Comparison of ENCODE assay signal across 12 mouse cellular contexts in the genomic region with DNA sequence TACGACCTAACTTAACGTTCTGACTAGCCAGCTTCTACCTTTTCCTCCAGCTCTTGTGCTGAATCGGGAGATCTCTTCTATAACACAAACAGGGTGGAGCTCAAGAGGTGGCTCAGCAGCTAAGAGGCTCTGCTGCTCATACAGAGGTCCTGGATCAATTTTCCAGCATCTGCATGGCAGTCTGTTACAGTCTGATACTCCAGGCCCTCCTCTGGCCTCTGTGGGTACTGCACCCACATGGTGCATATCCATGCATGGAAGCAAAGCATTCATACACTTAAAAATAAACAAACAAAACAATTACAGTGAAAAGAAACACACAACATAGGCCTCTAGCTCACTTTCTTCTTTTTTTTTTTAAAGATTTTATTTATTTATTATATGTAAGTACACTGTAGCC. TPM values are rescaled to one million over a fixed set of nuclear protein-coding genes. Genes with fewer than 3 reads are reported as not detected.
DNase-seq lines count a peak whose midpoint lies in the region; ATAC-seq and TF ChIP-seq lines count a peak whose summit lies in the region.
"Not testable (repeated sequence)": the region's sequence is repeated elsewhere in the genome, so short reads cannot be mapped to it uniquely, and the experiment has no call there.
"Had no signal": no experiment of that assay in that cellular context is flagged by ENCODE, and none has a peak within 500 bp of the region (broad histone marks: within the 10 kb centered on the region; RNA-seq: fewer than 3 reads in every experiment).

No protein-coding gene starts in this region.

- TF ChIP-seq POLR2A in MEL (IDR thresholded peaks at IDR 0.05; ENCODE audit: control insufficient read depth in 1 of 2, insufficient read depth in 1 of 2, low read depth in 1 of 2, low read length in 2 of 2, poor library complexity in 1 of 2); myocyte (IDR thresholded peaks at IDR 0.05; ENCODE audit: insufficient read length, low read depth): not testable (repeated sequence)

- not testable (repeated sequence) for H3K79me2 ChIP-seq in MEL (ENCODE audit: control insufficient read depth, insufficient read depth, low read length, poor library complexity)
- peaks cover 16% of the 10 kb centered on the region for H3K79me2 ChIP-seq in myocyte (ENCODE audit: control insufficient read depth, insufficient read depth)

- not testable (repeated sequence) for H3K9ac ChIP-seq in MEL (ENCODE audit: control insufficient read depth, low read depth, low read length, poor library complexity, severe bottlenecking); forebrain, embryonic 13.5 days; heart, embryonic 12.5 days; hindbrain, embryonic 15.5 days; limb, embryonic 12.5 days (replicated peaks); liver, embryonic 15.5 days

- H3K36me3 ChIP-seq in MEL (ENCODE audit: control insufficient read depth in 1 of 2, insufficient read depth in 2 of 2, low read length in 2 of 2); forebrain, embryonic 13.5 days (ENCODE audit: poor library complexity, severe bottlenecking); heart, embryonic 12.5 days; hindbrain, embryonic 15.5 days; limb, embryonic 12.5 days; liver, embryonic 15.5 days (replicated peaks); myocyte (ENCODE audit: control insufficient read depth, insufficient read depth): not testable (repeated sequence)

- not testable (repeated sequence) for H3K4me1 ChIP-seq in MEL (ENCODE audit: control insufficient read depth in 1 of 2, insufficient read depth in 2 of 2, low read length in 2 of 2); forebrain, embryonic 13.5 days; heart, embryonic 12.5 days (replicated peaks); hindbrain, embryonic 15.5 days (replicated peaks); limb, embryonic 12.5 days (replicated peaks)
- peaks cover 11% of the 10 kb centered on the region for H3K4me1 ChIP-seq in liver, embryonic 15.5 days (replicated peaks)

- H3ac ChIP-seq in myocyte (ENCODE audit: control insufficient read depth, insufficient read length): not testable (repeated sequence)

- TF ChIP-seq CTCF in MEL (IDR thresholded peaks at IDR 0.05 in 2 of 3, conservative IDR thresholded peaks at IDR 0.05 in 1 of 3; ENCODE audit: control insufficient read depth in 1 of 3, insufficient read depth in 1 of 3, low read depth in 2 of 3, low read length in 3 of 3, poor library complexity in 1 of 3, severe bottlenecking in 1 of 3): peak in 2 of 3 experiments; percentile 1 to 5; a peak in 1 of 6 replicates

- not testable (repeated sequence) for DNase-seq in MEL (ENCODE audit: low read depth, low spot score)

- not testable (repeated sequence) for H3K27ac ChIP-seq in MEL (ENCODE audit: control insufficient read depth, low read depth, low read length); forebrain, embryonic 13.5 days; heart, embryonic 12.5 days (ENCODE audit: poor library complexity, severe bottlenecking); hindbrain, embryonic 15.5 days (replicated peaks); limb, embryonic 12.5 days; liver, embryonic 15.5 days (replicated peaks)

- not testable (repeated sequence) for H3K9me3 ChIP-seq in MEL (replicated peaks; ENCODE audit: insufficient read depth, low read length); forebrain, embryonic 13.5 days (replicated peaks); heart, embryonic 12.5 days (replicated peaks); hindbrain, embryonic 15.5 days; limb, embryonic 12.5 days; liver, embryonic 15.5 days (replicated peaks)

- H3K4me2 ChIP-seq in forebrain, embryonic 13.5 days: peak overlapping the region; percentile 85
- peak overlapping the region; percentile 97; the same call in 1 of the 2 replicates for H3K4me2 ChIP-seq in heart, embryonic 12.5 days
- peak overlapping the region; percentile 76 for H3K4me2 ChIP-seq in hindbrain, embryonic 15.5 days
- H3K4me2 ChIP-seq in limb, embryonic 12.5 days: peak overlapping the region; percentile 81
- H3K4me2 ChIP-seq in liver, embryonic 15.5 days: peak overlapping the region; percentile 82; the same call in 1 of the 2 replicates
- peak overlapping the region; percentile 70 for H3K4me2 ChIP-seq in myocyte (ENCODE audit: low read depth)

- H3K27me3 ChIP-seq in MEL (ENCODE audit: control insufficient read depth in 1 of 2, insufficient read depth in 2 of 2, low read length in 2 of 2); forebrain, embryonic 13.5 days; heart, embryonic 12.5 days (replicated peaks); hindbrain, embryonic 15.5 days; limb, embryonic 12.5 days; liver, embryonic 15.5 days; myocyte (ENCODE audit: control insufficient read depth, insufficient read depth, insufficient read length): not testable (repeated sequence)

- TF ChIP-seq RAD21 in MEL (IDR thresholded peaks at IDR 0.05; ENCODE audit: low read depth, low read length): not testable (repeated sequence)

- ATAC-seq in forebrain, embryonic 13.5 days; heart, embryonic 12.5 days (ENCODE audit: insufficient number of reproducible peaks, low FRiP score); hindbrain, embryonic 15.5 days (ENCODE audit: low FRiP score, low read depth); limb, embryonic 12.5 days (ENCODE audit: insufficient number of reproducible peaks, insufficient read depth, low FRiP score, low TSS enrichment, low read depth); liver, embryonic 15.5 days (ENCODE audit: insufficient read depth): not testable (repeated sequence)
- peak; percentile 51 for ATAC-seq in megakaryocyte progenitor cell, adult 5-6 weeks (replicated peaks; ENCODE audit: poor library complexity)

- 97% methylated on average over 3 of the region's 3 CpGs for WGBS in forebrain, embryonic 13.5 days
- 89% methylated on average over 3 of the region's 3 CpGs for WGBS in heart, embryonic 12.5 days
- 98% methylated on average over 3 of the region's 3 CpGs for WGBS in hindbrain, embryonic 15.5 days
- 86% methylated on average over 3 of the region's 3 CpGs for WGBS in limb, embryonic 12.5 days
- WGBS in liver, embryonic 15.5 days (ENCODE audit: insufficient replicate concordance): 89% methylated on average over 3 of the region's 3 CpGs

- not testable (repeated sequence) for H3K4me3 ChIP-seq in MEL (ENCODE audit: control insufficient read depth in 1 of 2, insufficient read depth in 1 of 2, low read depth in 2 of 2, low read length in 2 of 2); forebrain, embryonic 13.5 days; heart, embryonic 12.5 days; hindbrain, embryonic 15.5 days; limb, embryonic 12.5 days (replicated peaks)
- peak overlapping the region; percentile 75 for H3K4me3 ChIP-seq in liver, embryonic 15.5 days (replicated peaks)
- H3K4me3 ChIP-seq in myocyte: peak overlapping the region; percentile 40

- TF ChIP-seq EP300 in MEL (IDR thresholded peaks at IDR 0.05; ENCODE audit: low read depth in 1 of 2, low read length in 2 of 2): not testable (repeated sequence)

RNA-seq across cellular contexts. Expression of a gene that starts 1.1 kb away (rescaled TPM):
- total RNA-seq in MEL (2012; rRNA removed): 17.2 and 20.3 TPM in 2 replicates
- 10 to 100 TPM in 1 of 2 experiments, not detected in 1; 19.1 TPM for polyA plus RNA-seq in MEL (2012; ENCODE audit: insufficient read depth in 1 of 2, insufficient read length in 2 of 2, low read depth in 1 of 2, low replicate concordance in 2 of 2, missing spikeins in 1 of 2)
- polyA plus RNA-seq in forebrain, embryonic 13.5 days (2015; fragmentation: Nextera tagmentation; extraction: Ambion mirVana): 70.7 and 71.7 TPM in 2 replicates
- 48.4 and 49.0 TPM in 2 replicates for polyA plus RNA-seq in heart, embryonic 12.5 days (2016; fragmentation: Nextera tagmentation; extraction: Ambion mirVana)
- polyA plus RNA-seq in hindbrain, embryonic 15.5 days (2015; fragmentation: Nextera tagmentation; extraction: Ambion mirVana): 68.0 and 70.6 TPM in 2 replicates
- polyA plus RNA-seq in limb, embryonic 12.5 days (2016; fragmentation: Nextera tagmentation; extraction: Ambion mirVana): 66.1 and 67.7 TPM in 2 replicates
- polyA plus RNA-seq in liver, embryonic 15.5 days (2015; fragmentation: Nextera tagmentation; extraction: Ambion mirVana): 20.4 and 20.6 TPM in 2 replicates
- 34.8 and 37.2 TPM in 2 replicates for total RNA-seq in megakaryocyte progenitor cell, adult 5-6 weeks (2015)
- 39.6 and 51.1 TPM in 2 replicates for total RNA-seq in megakaryocyte progenitor cell, adult 5-6 weeks (2017)
- polyA plus RNA-seq in myocyte (2012; fragmentation: generic; extraction: Trizol): 13.1 TPM

RNA-seq across cellular contexts. Expression of a gene that starts 16.2 kb away (rescaled TPM):
- 0.75 and 1.2 TPM in 2 replicates for total RNA-seq in MEL (2012; rRNA removed)
- under 1 TPM in 1 of 2 experiments, not detected in 1; 0.38 TPM for polyA plus RNA-seq in MEL (2012; ENCODE audit: insufficient read depth in 1 of 2, insufficient read length in 2 of 2, low read depth in 1 of 2, low replicate concordance in 2 of 2, missing spikeins in 1 of 2)
- polyA plus RNA-seq in forebrain, embryonic 13.5 days (2015; fragmentation: Nextera tagmentation; extraction: Ambion mirVana): 0.90 and 0.92 TPM in 2 replicates
- polyA plus RNA-seq in heart, embryonic 12.5 days (2016; fragmentation: Nextera tagmentation; extraction: Ambion mirVana): 0.12 and 0.13 TPM in 2 replicates
- polyA plus RNA-seq in hindbrain, embryonic 15.5 days (2015; fragmentation: Nextera tagmentation; extraction: Ambion mirVana): 0.73 and 1.3 TPM in 2 replicates
- 0.14 TPM in 1 of 2 replicates, not detected in the other for polyA plus RNA-seq in limb, embryonic 12.5 days (2016; fragmentation: Nextera tagmentation; extraction: Ambion mirVana)
- not detected in 2 replicates for polyA plus RNA-seq in liver, embryonic 15.5 days (2015; fragmentation: Nextera tagmentation; extraction: Ambion mirVana)
- not detected in 2 replicates for total RNA-seq in megakaryocyte progenitor cell, adult 5-6 weeks (2015)
- total RNA-seq in megakaryocyte progenitor cell, adult 5-6 weeks (2017): 0.74 and 1.5 TPM in 2 replicates
- 0.32 TPM for polyA plus RNA-seq in myocyte (2012; fragmentation: generic; extraction: Trizol)
- total RNA-seq: gastrocnemius, adult 18-20 months had no signal
- polyA plus RNA-seq: intestine, embryonic 16.5 days; lung, embryonic 14.5 days had no signal

RNA-seq across cellular contexts. Expression of a gene that starts 19.7 kb away (rescaled TPM):
- 8.5 and 17.6 TPM in 2 replicates for total RNA-seq in MEL (2012; rRNA removed)
- 10 to 100 TPM in 1 of 2 experiments, not detected in 1; 79.7 TPM for polyA plus RNA-seq in MEL (2012; ENCODE audit: insufficient read depth in 1 of 2, insufficient read length in 2 of 2, low read depth in 1 of 2, low replicate concordance in 2 of 2, missing spikeins in 1 of 2)
- polyA plus RNA-seq in forebrain, embryonic 13.5 days (2015; fragmentation: Nextera tagmentation; extraction: Ambion mirVana): 115 and 122 TPM in 2 replicates
- 97.4 and 120 TPM in 2 replicates for polyA plus RNA-seq in heart, embryonic 12.5 days (2016; fragmentation: Nextera tagmentation; extraction: Ambion mirVana)
- polyA plus RNA-seq in hindbrain, embryonic 15.5 days (2015; fragmentation: Nextera tagmentation; extraction: Ambion mirVana): 110 and 112 TPM in 2 replicates
- polyA plus RNA-seq in limb, embryonic 12.5 days (2016; fragmentation: Nextera tagmentation; extraction: Ambion mirVana): 150 and 153 TPM in 2 replicates
- 76.0 and 87.0 TPM in 2 replicates for polyA plus RNA-seq in liver, embryonic 15.5 days (2015; fragmentation: Nextera tagmentation; extraction: Ambion mirVana)
- 102 and 117 TPM in 2 replicates for total RNA-seq in megakaryocyte progenitor cell, adult 5-6 weeks (2015)
- total RNA-seq in megakaryocyte progenitor cell, adult 5-6 weeks (2017): 106 and 130 TPM in 2 replicates
- 26.4 TPM for polyA plus RNA-seq in myocyte (2012; fragmentation: generic; extraction: Trizol)

RNA-seq across cellular contexts. Expression of a gene that starts 23.8 kb away (rescaled TPM):
- total RNA-seq in MEL (2012; rRNA removed): 352 and 370 TPM in 2 replicates
- polyA plus RNA-seq in MEL (2012; ENCODE audit: insufficient read depth in 1 of 2, insufficient read length in 2 of 2, low read depth in 1 of 2, low replicate concordance in 2 of 2, missing spikeins in 1 of 2) (100 to 1,000 TPM in 1 of 2 experiments, not detected in 1; 469 TPM), myocyte (2012; fragmentation: generic; extraction: Trizol) (891 TPM)
- 420 and 494 TPM in 2 replicates for polyA plus RNA-seq in forebrain, embryonic 13.5 days (2015; fragmentation: Nextera tagmentation; extraction: Ambion mirVana)
- 610 and 670 TPM in 2 replicates for polyA plus RNA-seq in heart, embryonic 12.5 days (2016; fragmentation: Nextera tagmentation; extraction: Ambion mirVana)
- polyA plus RNA-seq in hindbrain, embryonic 15.5 days (2015; fragmentation: Nextera tagmentation; extraction: Ambion mirVana): 281 and 313 TPM in 2 replicates
- 521 and 544 TPM in 2 replicates for polyA plus RNA-seq in limb, embryonic 12.5 days (2016; fragmentation: Nextera tagmentation; extraction: Ambion mirVana)
- polyA plus RNA-seq in liver, embryonic 15.5 days (2015; fragmentation: Nextera tagmentation; extraction: Ambion mirVana): 167 and 207 TPM in 2 replicates
- 273 and 317 TPM in 2 replicates for total RNA-seq in megakaryocyte progenitor cell, adult 5-6 weeks (2015)
- 230 and 255 TPM in 2 replicates for total RNA-seq in megakaryocyte progenitor cell, adult 5-6 weeks (2017)

RNA-seq across cellular contexts. Expression of a gene that starts 28.7 kb away (rescaled TPM):
- not detected in 2 replicates for total RNA-seq in MEL (2012; rRNA removed)
- not detected for polyA plus RNA-seq in MEL (2012; ENCODE audit: insufficient read depth in 1 of 2, insufficient read length in 2 of 2, low read depth in 1 of 2, low replicate concordance in 2 of 2, missing spikeins in 1 of 2)
- polyA plus RNA-seq in forebrain, embryonic 13.5 days (2015; fragmentation: Nextera tagmentation; extraction: Ambion mirVana): 1.7 and 2.1 TPM in 2 replicates
- polyA plus RNA-seq in heart, embryonic 12.5 days (2016; fragmentation: Nextera tagmentation; extraction: Ambion mirVana): 1.0 and 1.4 TPM in 2 replicates
- polyA plus RNA-seq in hindbrain, embryonic 15.5 days (2015; fragmentation: Nextera tagmentation; extraction: Ambion mirVana): 2.2 and 2.4 TPM in 2 replicates
- 10.8 and 13.5 TPM in 2 replicates for polyA plus RNA-seq in limb, embryonic 12.5 days (2016; fragmentation: Nextera tagmentation; extraction: Ambion mirVana)
- 2.9 and 3.0 TPM in 2 replicates for polyA plus RNA-seq in liver, embryonic 15.5 days (2015; fragmentation: Nextera tagmentation; extraction: Ambion mirVana)
- 0.39 and 0.42 TPM in 2 replicates for total RNA-seq in megakaryocyte progenitor cell, adult 5-6 weeks (2015)
- total RNA-seq in megakaryocyte progenitor cell, adult 5-6 weeks (2017): not detected in 2 replicates
- 0.05 TPM for polyA plus RNA-seq in myocyte (2012; fragmentation: generic; extraction: Trizol)
- total RNA-seq: gastrocnemius, adult 18-20 months; left cerebral cortex, postnatal 25 days had no signal
